24 mouse cellular contexts compared by ENCODE assay signal in genomic region chr8:71681369-71681915, GRCm38 (mm10). TPM values are rescaled to one million over a fixed set of nuclear protein-coding genes. Genes with fewer than 3 reads are reported as not detected.
DNase-seq lines count a peak whose midpoint lies in the region; ATAC-seq and TF ChIP-seq lines count a peak whose summit lies in the region.
"Had no signal": no experiment of that assay in that cellular context is flagged by ENCODE, and none has a peak within 500 bp of the region (broad histone marks: within the 10 kb centered on the region; RNA-seq: fewer than 3 reads in every experiment).

No protein-coding gene starts in this region.

- TF ChIP-seq POLR2A in embryonic fibroblast, embryonic 13.5 days (IDR thresholded peaks at IDR 0.05; ENCODE audit: low read depth, low read length), result no peak

- 2% methylated on average over 17 of the region's 18 CpGs for whole genome bisulfite sequencing in hindbrain, embryonic 11.5 days
- 6% methylated on average over 17 of the region's 18 CpGs for WGBS in hindbrain, embryonic 13.5 days
- WGBS in neural tube, embryonic 15.5 days, result 8% methylated on average over 18 of the region's 18 CpGs

- no peaks in the 10 kb centered on the region for H3K36me3 ChIP-seq in hindbrain, embryonic 11.5 days (ENCODE audit: control insufficient read depth, insufficient read depth, low read length)
- no peaks in the 10 kb centered on the region for H3K36me3 ChIP-seq in hindbrain, embryonic 13.5 days
- H3K36me3 ChIP-seq in neural tube, embryonic 15.5 days, result no peaks in the 10 kb centered on the region
- H3K36me3 ChIP-seq: heart, embryonic 10.5 days; heart, embryonic 15.5 days; hindbrain, embryonic 12.5 days; midbrain, embryonic 10.5 days had no signal

- H3K27me3 ChIP-seq in hindbrain, embryonic 11.5 days (ENCODE audit: control insufficient read depth, insufficient read depth, low read length), result peaks cover 99% of the 10 kb centered on the region
- H3K27me3 ChIP-seq in hindbrain, embryonic 13.5 days, result peaks cover 99% of the 10 kb centered on the region
- H3K27me3 ChIP-seq in neural tube, embryonic 15.5 days (replicated peaks), result peaks cover 98% of the 10 kb centered on the region

- no peak for TF ChIP-seq CTCF in embryonic fibroblast, embryonic 13.5 days (IDR thresholded peaks at IDR 0.05; ENCODE audit: borderline replicate concordance, insufficient read depth, low read length)

- no peak overlapping the region for H3K4me3 ChIP-seq in hindbrain, embryonic 11.5 days (ENCODE audit: low read depth, low read length)
- H3K4me3 ChIP-seq in hindbrain, embryonic 13.5 days, result no peak overlapping the region
- H3K4me3 ChIP-seq in neural tube, embryonic 15.5 days (replicated peaks), result no peak overlapping the region
- no peak overlapping the region for H3K4me3 ChIP-seq in embryonic fibroblast, embryonic 13.5 days (ENCODE audit: insufficient read depth, low read length)
- H3K4me3 ChIP-seq: forebrain, embryonic 13.5 days; heart, embryonic 15.5 days; hindbrain, embryonic 12.5 days; myocyte had no signal

- no peak for ATAC-seq in hindbrain, embryonic 11.5 days (ENCODE audit: low FRiP score)
- no peak for ATAC-seq in hindbrain, embryonic 13.5 days (ENCODE audit: low FRiP score)
- no peak for ATAC-seq in neural tube, embryonic 15.5 days (ENCODE audit: low FRiP score)
- ATAC-seq: forebrain, embryonic 13.5 days had no signal

- DNase-seq in hindbrain, embryonic 11.5 days (ENCODE audit: low spot score), result peak; percentile 38
- DNase-seq in neural tube, embryonic 10.5 days (ENCODE audit: extremely low spot score, low spot score), result peak; percentile 47
- no peak for DNase-seq in spleen, adult 12 weeks (ENCODE audit: low spot score)
- DNase-seq in urinary bladder, postnatal 14 days (ENCODE audit: low spot score), result no peak
- DNase-seq: adrenal gland, postnatal 10 days; B cell, adult 2 months; cerebellum, adult 18-20 months; gastrocnemius, postnatal 14 days; kidney, adult 18-20 months; liver; lung, embryonic 14.5 days; retina, postnatal 1 day; right cerebral cortex, postnatal 14 days; thymus, postnatal 14 days had no signal

- no peaks in the 10 kb centered on the region for H3K9me3 ChIP-seq in hindbrain, embryonic 11.5 days (ENCODE audit: control insufficient read depth, low read length)
- no peaks in the 10 kb centered on the region for H3K9me3 ChIP-seq in hindbrain, embryonic 13.5 days
- H3K9me3 ChIP-seq in neural tube, embryonic 15.5 days (replicated peaks), result no peaks in the 10 kb centered on the region
- H3K9me3 ChIP-seq: forebrain, embryonic 13.5 days; heart, embryonic 15.5 days had no signal

- no peaks in the 10 kb centered on the region for H3K4me1 ChIP-seq in hindbrain, embryonic 11.5 days (replicated peaks; ENCODE audit: control insufficient read depth, insufficient read depth, low read length)
- peaks cover 37% of the 10 kb centered on the region for H3K4me1 ChIP-seq in hindbrain, embryonic 13.5 days (replicated peaks)
- H3K4me1 ChIP-seq in neural tube, embryonic 15.5 days, result peaks cover 37% of the 10 kb centered on the region
- peaks cover 2% of the 10 kb centered on the region for H3K4me1 ChIP-seq in embryonic fibroblast, embryonic 13.5 days (ENCODE audit: control insufficient read depth, insufficient read depth, low read length)

- H3K9ac ChIP-seq in hindbrain, embryonic 11.5 days (ENCODE audit: low read depth, low read length), result no peak overlapping the region
- H3K9ac ChIP-seq in hindbrain, embryonic 13.5 days, result no peak overlapping the region
- no peak overlapping the region for H3K9ac ChIP-seq in neural tube, embryonic 15.5 days (replicated peaks)
- H3K9ac ChIP-seq: forebrain, embryonic 13.5 days; heart, embryonic 15.5 days; hindbrain, embryonic 12.5 days; liver, embryonic 14.5 days; lung, embryonic 14.5 days had no signal

- H3K27ac ChIP-seq in hindbrain, embryonic 11.5 days (ENCODE audit: low read depth, low read length), result no peak overlapping the region
- H3K27ac ChIP-seq in hindbrain, embryonic 13.5 days, result no peak overlapping the region
- H3K27ac ChIP-seq in neural tube, embryonic 15.5 days (replicated peaks), result no peak overlapping the region
- H3K27ac ChIP-seq in embryonic fibroblast, embryonic 13.5 days (ENCODE audit: insufficient read depth, low read length), result 0 out of 2 replicates have a peak overlapping the region, but pooled peaks have one; percentile 12
- H3K27ac ChIP-seq: forebrain, embryonic 13.5 days; heart, embryonic 10.5 days; heart, embryonic 15.5 days; hindbrain, embryonic 12.5 days; liver, embryonic 14.5 days; midbrain, embryonic 10.5 days had no signal

- no peak overlapping the region for H3K4me2 ChIP-seq in hindbrain, embryonic 11.5 days (replicated peaks; ENCODE audit: low read depth, low read length)
- no peak overlapping the region for H3K4me2 ChIP-seq in hindbrain, embryonic 13.5 days
- no peak overlapping the region for H3K4me2 ChIP-seq in neural tube, embryonic 15.5 days
- H3K4me2 ChIP-seq: heart, embryonic 15.5 days; hindbrain, embryonic 12.5 days; lung, embryonic 14.5 days had no signal

RNA-seq across cellular contexts. Expression of gene Jak3, which starts 5.3 kb away (rescaled TPM):
- polyA plus RNA-seq in hindbrain, embryonic 11.5 days (2014; fragmentation: Nextera tagmentation; extraction: Ambion mirVana), result 0.99 and 1.4 TPM in 2 replicates
- polyA plus RNA-seq in hindbrain, embryonic 13.5 days (2015; fragmentation: Nextera tagmentation; extraction: Ambion mirVana), result 3.5 TPM in 2 replicates
- polyA plus RNA-seq in neural tube, embryonic 15.5 days (2015; fragmentation: Nextera tagmentation; extraction: Ambion mirVana), result 7.4 and 11.5 TPM in 2 replicates
- polyA plus RNA-seq in embryonic fibroblast, embryonic 13.5 days (2011; ENCODE audit: insufficient read length, low read depth, missing spikeins), result 5.0 and 6.1 TPM in 2 replicates

RNA-seq across cellular contexts. Expression of gene Insl3, which starts 7.6 kb away (rescaled TPM):
- polyA plus RNA-seq in hindbrain, embryonic 11.5 days (2014; fragmentation: Nextera tagmentation; extraction: Ambion mirVana), result 0.35 and 0.37 TPM in 2 replicates
- polyA plus RNA-seq in hindbrain, embryonic 13.5 days (2015; fragmentation: Nextera tagmentation; extraction: Ambion mirVana), result 0.31 and 0.79 TPM in 2 replicates
- polyA plus RNA-seq in neural tube, embryonic 15.5 days (2015; fragmentation: Nextera tagmentation; extraction: Ambion mirVana), result 1.4 and 2.8 TPM in 2 replicates
- 1.4 TPM in 1 of 2 replicates, not detected in the other for polyA plus RNA-seq in embryonic fibroblast, embryonic 13.5 days (2011; ENCODE audit: insufficient read length, low read depth, missing spikeins)
- polyA plus RNA-seq: forebrain, embryonic 13.5 days; hindbrain, embryonic 12.5 days had no signal

RNA-seq across cellular contexts. Expression of gene Unc13a, which starts 9.9 kb away (rescaled TPM):
- 7.3 and 9.1 TPM in 2 replicates for polyA plus RNA-seq in hindbrain, embryonic 11.5 days (2014; fragmentation: Nextera tagmentation; extraction: Ambion mirVana)
- polyA plus RNA-seq in hindbrain, embryonic 13.5 days (2015; fragmentation: Nextera tagmentation; extraction: Ambion mirVana), result 18.0 and 18.9 TPM in 2 replicates
- 18.1 and 22.2 TPM in 2 replicates for polyA plus RNA-seq in neural tube, embryonic 15.5 days (2015; fragmentation: Nextera tagmentation; extraction: Ambion mirVana)
- polyA plus RNA-seq in embryonic fibroblast, embryonic 13.5 days (2011; ENCODE audit: insufficient read length, low read depth, missing spikeins), result 1.9 and 2.6 TPM in 2 replicates

RNA-seq across cellular contexts. Expression of gene B3gnt3, which starts 20.1 kb away (rescaled TPM):
- polyA plus RNA-seq in hindbrain, embryonic 11.5 days (2014; fragmentation: Nextera tagmentation; extraction: Ambion mirVana), result 0.36 and 0.45 TPM in 2 replicates
- 0.32 and 0.34 TPM in 2 replicates for polyA plus RNA-seq in hindbrain, embryonic 13.5 days (2015; fragmentation: Nextera tagmentation; extraction: Ambion mirVana)
- polyA plus RNA-seq in neural tube, embryonic 15.5 days (2015; fragmentation: Nextera tagmentation; extraction: Ambion mirVana), result 0.56 and 1.3 TPM in 2 replicates
- polyA plus RNA-seq in embryonic fibroblast, embryonic 13.5 days (2011; ENCODE audit: insufficient read length, low read depth, missing spikeins), result 0.67 and 1.1 TPM in 2 replicates

RNA-seq across cellular contexts. Expression of gene Fcho1, which starts 44.1 kb away (rescaled TPM):
- polyA plus RNA-seq in hindbrain, embryonic 11.5 days (2014; fragmentation: Nextera tagmentation; extraction: Ambion mirVana), result 13.6 and 15.0 TPM in 2 replicates
- 62.2 and 68.2 TPM in 2 replicates for polyA plus RNA-seq in hindbrain, embryonic 13.5 days (2015; fragmentation: Nextera tagmentation; extraction: Ambion mirVana)
- 81.2 and 85.0 TPM in 2 replicates for polyA plus RNA-seq in neural tube, embryonic 15.5 days (2015; fragmentation: Nextera tagmentation; extraction: Ambion mirVana)
- polyA plus RNA-seq in embryonic fibroblast, embryonic 13.5 days (2011; ENCODE audit: insufficient read length, low read depth, missing spikeins), result not detected in 2 replicates
- polyA plus RNA-seq: myocyte had no signal

Comparison
In these comparisons a context has a peak if more than half of its experiments do, and no peak if none do; other contexts are left out.
1. DNase-seq: peak in hindbrain, embryonic 11.5 days (single experiment) and neural tube, embryonic 10.5 days (single experiment); none in spleen, adult 12 weeks (single experiment) and urinary bladder, postnatal 14 days (single experiment).